Mouse (Mus musculus): ENCODE measurements around the gene Gm10563.

The Gm10563 gene

DNA sequence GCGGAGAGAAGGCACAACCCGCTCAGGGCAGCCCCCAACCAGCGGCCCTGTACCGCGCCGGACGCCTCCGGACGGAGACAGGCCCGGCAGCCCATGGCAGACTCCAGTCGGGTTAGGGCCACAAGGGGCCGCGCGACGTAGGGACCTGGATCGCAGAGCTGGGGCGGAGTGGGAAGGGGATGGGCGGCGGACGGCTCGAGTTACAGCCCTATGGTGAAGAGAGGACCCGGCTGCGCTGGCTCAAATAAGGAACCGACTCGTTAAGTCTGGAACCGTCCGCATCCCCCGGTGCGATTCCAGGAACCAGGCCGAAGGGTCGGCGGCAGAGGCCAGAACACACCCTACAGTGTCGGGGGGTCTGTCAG, 7.9 kb upstream of the Gm10563 start, which contains the start of gene Mmp23:
Mmp23 (minus strand) TSS at position 299 of the 365 bp plus-strand sequence.
- no peak for DNase-seq (ENCODE audit: low spot score in 2 of 2)

DNA sequence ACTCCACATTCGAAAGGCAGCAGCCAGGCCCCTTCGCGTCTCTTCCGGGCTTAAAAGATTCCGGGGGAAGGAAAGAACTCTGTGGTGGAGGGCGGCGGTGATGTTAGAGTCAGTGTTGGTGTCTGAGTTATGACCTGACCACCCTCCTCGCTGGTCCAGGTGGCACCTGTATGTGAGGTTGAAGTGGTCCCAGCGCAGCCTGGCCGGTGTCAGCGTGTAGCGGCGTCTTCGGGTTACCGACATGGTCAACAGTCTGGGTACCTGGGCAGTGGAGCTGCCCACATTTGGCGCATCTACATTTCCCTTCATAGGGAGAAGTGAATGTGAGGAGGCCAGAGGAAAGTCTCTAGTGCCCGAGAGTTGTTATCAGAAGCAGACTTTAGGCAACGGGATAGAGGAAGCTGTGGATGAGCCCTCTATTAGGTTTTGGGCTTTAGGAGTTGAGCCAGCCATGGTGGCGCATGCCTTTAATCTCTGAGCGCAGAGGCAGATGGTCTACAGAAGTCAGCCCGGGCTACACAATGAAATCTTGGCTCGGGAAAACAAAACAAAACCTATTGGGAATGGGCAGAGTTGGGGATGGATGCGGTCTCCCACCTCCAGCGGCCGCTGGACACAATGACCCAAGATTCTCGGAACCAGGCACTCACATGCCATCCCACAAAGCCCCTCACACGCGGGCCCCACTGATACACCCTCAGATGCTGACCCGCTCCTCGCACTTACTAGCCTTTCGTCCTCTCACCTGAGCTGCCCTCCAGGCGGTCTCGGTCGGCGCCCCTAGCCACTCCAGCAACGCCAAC, 7.3 kb upstream of the Gm10563 start:
- no peak for DNase-seq (ENCODE audit: low spot score in 2 of 2)

GRCm38 (mm10) chr4:155651553-155652269, 6.5 kb upstream of the Gm10563 start:
- DNase-seq (ENCODE audit: low spot score in 2 of 2): no peak

DNA sequence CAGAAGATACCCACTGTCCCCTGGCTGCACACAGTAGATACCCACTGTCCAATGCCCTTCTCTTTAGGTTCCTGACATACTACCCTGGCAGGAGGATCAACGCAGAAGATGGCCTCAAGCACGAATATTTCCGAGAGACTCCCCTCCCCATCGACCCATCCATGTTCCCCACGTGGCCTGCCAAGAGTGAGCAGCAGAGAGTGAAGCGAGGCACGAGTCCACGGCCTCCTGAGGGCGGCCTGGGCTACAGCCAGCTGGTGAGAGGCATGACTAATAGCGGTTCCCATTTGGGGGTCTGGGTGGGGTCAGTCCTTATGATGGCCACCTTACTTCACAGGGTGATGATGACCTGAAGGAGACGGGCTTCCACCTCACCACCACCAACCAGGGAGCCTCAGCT, 4.1 kb upstream of the Gm10563 start:
- DNase-seq (ENCODE audit: low spot score in 2 of 2): no peak

DNA sequence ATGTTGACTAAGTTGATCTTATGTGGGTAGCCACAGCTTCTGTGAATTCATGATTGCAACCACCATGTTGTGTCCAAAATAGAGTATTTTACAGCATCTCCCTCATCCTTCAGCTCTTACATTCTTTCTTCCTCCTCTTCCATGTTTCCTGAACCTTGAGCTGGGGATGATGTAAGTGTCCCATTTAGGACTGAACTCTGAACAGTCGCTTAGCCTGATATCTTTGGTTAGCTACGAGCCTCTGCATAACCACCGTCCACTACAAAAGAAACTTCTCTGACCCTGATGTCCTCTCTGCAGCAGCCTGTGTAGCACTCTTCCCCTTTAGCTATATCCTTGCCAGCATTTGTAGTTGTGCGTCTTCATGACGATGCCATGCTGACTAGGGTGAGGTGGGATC, 513 bp upstream of the Gm10563 start:
- no peak for DNase-seq (ENCODE audit: low spot score in 2 of 2)

DNA sequence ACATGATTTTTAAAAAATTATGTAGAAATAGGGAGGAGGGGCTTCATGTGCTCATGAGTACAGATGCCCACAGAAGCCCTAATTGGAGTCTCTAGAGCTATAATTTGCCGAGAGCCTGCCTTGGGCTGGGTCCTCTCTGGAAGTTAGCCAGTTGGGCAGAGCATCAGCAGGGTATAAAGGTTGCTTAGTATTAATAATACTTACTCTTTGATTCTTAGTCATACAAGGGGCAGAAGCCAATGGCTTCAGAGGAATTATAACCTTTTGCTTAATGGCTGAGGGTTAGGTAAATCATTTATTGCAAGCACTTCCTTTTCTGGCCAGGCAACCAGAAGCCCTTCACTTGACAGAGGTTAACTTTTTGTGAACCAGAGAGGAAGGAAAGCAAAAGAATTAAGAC, 1.7 kb downstream of the Gm10563 start:
- DNase-seq (ENCODE audit: low spot score in 2 of 2): no peak

- no peak for DNase-seq (ENCODE audit: low spot score in 2 of 2)
These were observed 9.3 kb downstream of the Gm10563 start for GRCm38 (mm10) chr4:155635766-155636499.

DNA sequence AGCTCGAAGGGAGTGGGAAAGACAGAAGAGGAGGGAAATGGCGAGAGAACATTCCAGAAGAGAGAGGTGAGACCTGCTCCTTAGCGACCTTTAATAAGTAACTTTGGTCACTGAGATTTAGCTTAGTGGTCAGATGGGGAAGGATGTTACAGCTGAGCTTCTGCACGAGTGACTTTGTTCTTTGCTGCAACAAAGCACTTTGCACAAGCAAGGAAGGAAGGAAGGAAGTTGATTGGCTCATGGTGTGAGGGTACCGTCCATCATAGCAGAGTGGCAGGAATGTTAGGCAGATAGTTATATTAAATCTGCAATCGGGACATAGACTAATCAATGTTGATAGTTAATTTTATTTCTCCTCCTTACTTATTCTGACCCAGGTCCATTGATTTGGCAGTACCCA, 14.9 kb downstream of the Gm10563 start:
- DNase-seq (ENCODE audit: low spot score in 2 of 2): no peak

- peak; percentile 94 to 96 for DNase-seq (ENCODE audit: low spot score in 2 of 2)
These were observed 20.6 kb downstream of the Gm10563 start, which contains the start of gene Cdk11b for GRCm38 (mm10) chr4:155624338-155625291. Cdk11b (plus strand) TSS chr4:155624854.

DNA sequence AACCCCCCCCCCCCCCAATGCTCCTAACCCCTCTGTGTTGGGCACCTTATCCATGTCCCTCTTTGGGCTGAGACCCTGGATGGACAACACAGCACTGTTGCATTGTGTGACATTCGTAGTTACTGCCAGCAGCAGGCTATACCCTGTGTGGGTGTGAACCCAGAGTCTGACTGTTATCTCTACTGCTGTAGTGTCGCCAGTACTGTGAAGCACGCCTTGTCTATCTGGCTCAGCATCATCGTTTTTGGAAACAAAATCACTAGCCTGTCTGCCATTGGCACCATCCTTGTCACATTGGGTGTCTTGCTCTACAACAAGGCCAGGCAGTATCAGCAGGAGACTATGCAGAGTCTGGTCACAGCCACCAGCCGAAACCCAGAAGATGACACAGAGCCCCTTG, 26.9 kb downstream of the Gm10563 start:
- no peak for DNase-seq (ENCODE audit: low spot score in 2 of 2)

GRCm38 (mm10) chr4:155613264-155613663, 31.9 kb downstream of the Gm10563 start:
- no peak for DNase-seq (ENCODE audit: low spot score in 2 of 2)

DNA sequence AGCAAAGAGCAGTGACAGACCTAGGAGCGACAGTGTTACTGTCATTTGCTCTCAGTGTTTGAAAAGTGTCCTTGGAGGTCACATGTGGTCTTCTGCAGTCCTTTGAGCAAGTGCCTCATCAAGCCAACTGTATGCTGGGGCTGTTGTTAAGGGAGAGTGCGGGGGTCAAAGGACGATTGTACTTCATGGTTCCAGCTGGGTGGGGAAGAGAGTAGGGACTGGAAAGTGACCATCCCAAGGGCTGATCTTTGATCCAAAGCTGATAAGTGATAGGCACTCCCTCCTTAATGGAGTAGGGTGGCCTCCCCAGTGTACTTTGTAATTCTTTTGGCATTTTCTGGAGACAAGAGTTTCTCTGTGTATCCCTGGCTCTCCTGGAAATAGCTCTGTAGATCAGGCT, 33.3 kb downstream of the Gm10563 start:
- no peak for DNase-seq (ENCODE audit: low spot score in 2 of 2)

GRCm38 (mm10) chr4:155606825-155607224, 38.4 kb downstream of the Gm10563 start:
- DNase-seq (ENCODE audit: low spot score in 2 of 2): no peak

DNA sequence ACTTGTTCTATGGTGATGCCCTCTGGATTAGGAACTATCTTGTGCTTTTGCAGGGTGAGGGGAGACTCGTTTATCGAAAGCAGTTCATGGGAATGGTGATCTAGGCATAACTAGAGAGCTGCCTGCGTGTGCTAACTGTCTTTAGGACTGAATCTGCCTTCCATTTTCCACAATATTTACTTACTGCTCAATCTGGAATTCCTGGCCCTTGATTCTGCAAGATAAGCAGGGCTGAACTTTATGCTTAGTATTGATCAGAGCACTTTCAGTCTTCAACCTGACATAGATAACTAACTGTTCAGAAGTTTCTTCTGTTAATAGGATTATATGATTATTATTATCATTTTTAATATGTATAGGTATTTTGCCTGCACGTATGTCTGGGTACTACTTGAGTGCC, 40.1 kb downstream of the Gm10563 start:
- DNase-seq (ENCODE audit: low spot score in 2 of 2): no peak

DNA sequence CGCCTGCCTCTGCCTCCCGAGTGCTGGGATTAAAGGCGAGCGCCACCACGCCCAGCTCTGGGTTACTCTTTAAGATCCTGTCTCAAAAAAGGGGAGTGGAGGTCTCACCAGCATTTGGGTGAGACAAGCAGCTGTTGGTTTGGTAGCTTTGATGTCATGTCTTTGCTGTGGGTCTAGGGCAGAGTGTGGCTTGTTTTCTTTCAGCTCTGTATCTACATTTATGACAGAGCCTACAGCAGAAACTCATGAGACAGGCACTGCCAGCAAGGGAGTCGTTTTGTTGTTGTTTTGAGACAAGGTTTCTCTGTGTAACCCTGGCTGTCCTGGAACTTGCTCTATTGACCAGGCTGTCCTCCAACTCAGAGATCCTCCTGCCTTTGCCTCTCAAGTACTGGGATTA, 41.4 kb downstream of the Gm10563 start:
- DNase-seq (ENCODE audit: low spot score in 2 of 2): no peak

GRCm38 (mm10) chr4:155602753-155603152, 42.5 kb downstream of the Gm10563 start:
- DNase-seq (ENCODE audit: low spot score in 2 of 2): no peak

DNA sequence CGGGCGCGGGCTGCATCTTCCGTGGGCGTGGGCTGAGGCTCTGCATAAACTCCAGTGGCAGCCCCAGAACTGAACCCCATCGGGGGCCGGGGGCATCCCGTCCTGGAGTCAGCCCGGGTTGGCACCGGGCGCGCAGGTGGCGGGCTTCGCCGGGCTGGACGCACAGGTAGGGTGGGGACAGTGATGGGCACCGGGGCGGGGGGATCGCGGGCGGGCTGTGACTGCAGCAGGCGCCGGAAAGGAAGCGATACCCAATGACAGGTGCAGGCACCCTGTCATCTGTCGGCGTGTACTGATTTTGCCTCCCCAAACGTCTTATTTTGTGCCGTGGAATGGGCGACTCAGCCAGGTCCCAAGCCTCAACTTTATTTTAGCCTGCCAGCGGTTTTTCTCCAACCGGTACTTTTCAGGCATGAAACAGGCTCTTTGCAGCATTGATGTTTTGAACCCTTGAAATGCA, 43.2 kb downstream of the Gm10563 start:
- no peak for DNase-seq (ENCODE audit: low spot score in 2 of 2)

- DNase-seq (ENCODE audit: low spot score in 2 of 2): peak; percentile 91 to 92
These were observed 43.9 kb downstream of the Gm10563 start, which contains the start of gene Slc35e2 for GRCm38 (mm10) chr4:155601091-155601996. Slc35e2 (plus strand) TSS chr4:155601416.

DNA sequence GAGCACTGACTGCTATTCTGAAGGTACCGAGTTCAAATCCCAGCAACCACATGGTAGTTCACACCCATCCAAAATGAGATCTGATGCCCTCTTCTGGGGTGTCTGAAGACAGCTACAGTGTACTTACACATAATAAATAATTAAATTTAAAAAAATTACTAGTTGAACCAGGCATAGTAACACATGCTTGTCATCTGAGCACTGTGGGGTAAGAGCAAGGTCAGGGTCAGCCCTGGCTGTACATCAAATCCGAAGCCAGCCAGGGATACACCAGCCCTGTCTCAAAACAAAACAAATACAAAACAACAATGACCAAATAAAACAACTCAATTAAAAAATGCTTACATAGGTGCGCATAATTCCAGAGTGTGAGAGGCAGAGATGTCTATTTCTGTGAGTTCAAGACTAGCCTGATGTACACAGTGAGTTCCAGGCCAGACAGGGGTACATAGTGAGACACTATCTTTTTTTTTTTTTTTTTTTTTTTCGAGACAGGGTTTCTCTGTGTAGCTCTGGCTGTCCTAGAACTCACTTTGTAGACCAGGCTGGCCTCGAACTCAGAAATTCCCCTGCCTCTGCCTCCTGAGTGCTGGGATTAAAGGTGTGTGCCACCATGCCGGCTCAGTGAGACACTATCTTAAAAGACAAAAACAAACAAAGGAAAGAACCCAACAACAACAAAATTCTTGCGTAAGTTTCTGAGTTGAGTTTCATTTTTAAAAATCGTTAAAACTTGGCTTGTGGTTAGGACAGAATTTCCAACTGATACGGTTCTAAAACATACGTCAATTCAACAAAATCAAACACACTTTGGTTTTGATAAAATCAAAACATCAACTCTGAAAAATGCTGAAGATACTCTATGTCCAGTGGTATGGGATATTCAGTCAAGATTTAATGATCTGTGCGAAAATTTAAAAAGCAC, 45.0 kb downstream of the Gm10563 start:
- DNase-seq (ENCODE audit: low spot score in 2 of 2): no peak
